Mouse (Mus musculus) olfactory bulb, adult 2 months (tissue): ENCODE measurements around the gene Atg10.

ENCODE experiments used
- CTCF ChIP-seq: fragments of 200-500 bp; IDR thresholded peaks from 2 replicates; pipeline ENCODE4 v1.5.1; 2012; ENCODE audit warnings: low read depth, mild to moderate bottlenecking, low read length, moderate library complexity; ENCODE audit not compliant: insufficient read depth
- POLR2A ChIP-seq: fragments of 200-500 bp; IDR thresholded peaks from 2 replicates; pipeline ENCODE4 v1.6.1; 2012; ENCODE audit warnings: mild to moderate bottlenecking, low read depth, low read length, moderate library complexity; ENCODE audit not compliant: insufficient read depth

DNA sequence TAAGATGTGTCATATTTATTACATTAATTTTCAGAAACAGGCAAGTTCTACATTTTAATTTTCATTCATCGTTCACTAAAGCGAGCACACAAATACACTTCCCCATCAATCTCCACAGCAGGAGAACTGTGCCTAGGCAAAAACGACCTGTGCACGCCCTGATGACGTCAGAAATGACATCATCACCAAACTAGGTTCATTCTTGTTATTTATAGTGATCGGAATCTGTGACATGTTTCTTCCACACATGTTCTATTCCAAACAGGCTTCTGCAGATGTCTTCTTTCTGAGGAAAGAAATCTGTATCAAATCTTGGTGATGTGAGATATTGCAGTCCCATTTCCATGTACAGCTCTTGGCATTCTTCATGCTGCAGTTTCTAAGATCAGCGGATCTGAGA is 287.9 kb downstream of the Atg10 start:
- TF ChIP-seq CTCF (no peak), POLR2A (no peak)
